Mouse (Mus musculus): Measurements from ENCODE around the gene Cnep1r1.

DNA sequence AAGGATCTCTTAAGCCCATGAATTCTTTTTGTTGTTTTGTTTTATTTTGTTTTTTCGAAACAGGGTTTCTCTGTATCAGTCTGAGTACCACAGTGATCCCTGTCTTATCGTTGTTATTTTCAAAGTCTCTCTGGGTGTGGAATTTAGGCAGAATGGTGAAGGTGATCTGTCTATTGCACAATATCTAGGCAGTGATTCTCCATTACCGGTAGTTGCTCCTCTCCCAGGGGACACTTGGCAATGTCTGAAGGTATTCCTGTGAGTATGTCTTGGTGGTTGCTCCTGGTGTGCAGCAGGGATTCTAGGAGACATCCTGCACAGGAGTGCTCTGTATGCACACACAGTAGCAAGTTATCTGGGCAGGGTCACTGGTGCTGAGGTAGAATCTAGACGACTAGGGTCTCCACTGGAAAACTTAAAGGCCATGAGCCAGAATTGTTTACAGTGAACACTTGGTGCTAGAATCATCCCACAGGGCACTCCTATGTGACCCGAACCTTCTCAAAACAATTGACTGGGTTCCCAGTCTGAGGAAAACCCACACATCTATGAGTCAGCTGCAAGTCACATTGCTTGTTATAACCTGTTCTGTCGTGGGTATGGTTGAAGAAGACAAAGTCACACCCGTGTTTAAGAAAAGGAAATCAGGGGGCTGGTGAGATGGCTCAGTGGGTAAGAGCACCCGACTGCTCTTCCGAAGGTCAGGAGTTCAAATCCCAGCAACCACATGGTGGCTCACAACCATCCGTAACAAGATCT lies 41.8 kb downstream of the Cnep1r1 start:
- TF ChIP-seq GATA1 (IDR thresholded peaks at IDR 0.05; ENCODE audit: borderline replicate concordance, low read length), result no peak
- no peak for TF ChIP-seq FLI1 (IDR thresholded peaks at IDR 0.05; ENCODE audit: low read length)
